Mouse (Mus musculus) embryonic stem cell, embryonic (primary cell): Measurements from ENCODE around the gene Slc7a6.

Experiments
- CTCF ChIA-PET, 4 experiments: fragments of 300-600 bp in 2 of 4; fragments of 350-600 bp in 2 of 4; sonication (Branson Sonifier 250); formaldehyde crosslinking; loops; one replicate each; lab custom pipeline; 2022; ENCODE audit warnings: inconsistent platforms in 2 of 4; lab: Charles Lee
- POLR2A ChIA-PET, 4 experiments: fragments of 300-600 bp in 2 of 4; fragments of 350-600 bp in 2 of 4; sonication (Branson Sonifier 250); formaldehyde crosslinking; loops; one replicate each; lab custom pipeline; 2022; ENCODE audit warnings: antibody characterized with exemption in 4 of 4, inconsistent platforms in 1 of 4; lab: Charles Lee

Slc7a6 gene

DNA sequence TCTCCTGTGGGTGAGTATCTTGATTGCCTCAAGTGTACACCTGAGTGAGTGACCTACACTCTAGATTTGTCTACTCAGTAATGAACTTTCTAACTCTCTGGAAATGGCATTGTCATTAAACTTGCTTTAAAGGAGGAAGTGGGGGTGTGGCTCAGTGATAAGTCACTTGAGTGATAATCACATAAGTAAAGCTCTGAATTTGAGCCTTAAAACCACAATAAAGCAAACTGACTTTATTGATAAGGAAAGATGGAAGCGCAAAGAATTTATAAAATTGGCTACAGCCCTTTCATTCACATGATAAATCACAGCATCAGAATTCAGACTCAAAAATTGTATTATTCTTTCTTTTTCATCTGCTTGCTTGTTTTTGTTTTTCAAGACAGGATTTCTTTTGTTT is 11.2 kb upstream of the Slc7a6 start:
- ChIA-PET POLR2A (no interaction called here), CTCF (interaction anchor here in 1 of 4 experiments (0.6 to 0.7 kb wide), 2 partner anchors 227 to 875 kb away, joined by 3 to 6 read pairs; no protein-coding TSS in a partner anchor)

DNA sequence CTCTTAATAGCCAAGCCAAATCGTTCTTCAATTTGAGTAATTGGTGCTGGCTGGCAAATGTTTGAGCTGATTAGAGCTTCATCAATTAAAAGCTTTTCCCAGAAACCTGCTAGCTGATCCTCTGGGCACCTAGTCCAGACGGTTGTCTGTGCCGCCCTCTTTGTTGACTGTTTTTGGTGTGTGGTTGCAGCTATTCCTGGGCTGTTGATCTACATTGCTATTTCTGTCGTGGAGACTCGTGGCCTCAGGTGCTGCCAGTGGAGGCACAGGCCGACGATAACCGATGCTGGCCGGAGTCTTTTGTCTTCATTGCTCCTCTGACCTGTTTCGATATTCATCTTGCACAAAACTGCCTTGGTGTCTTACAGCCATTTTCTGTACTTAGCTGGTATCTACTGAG is 10.3 kb upstream of the Slc7a6 start:
- ChIA-PET POLR2A (interaction anchor here in 2 of 4 experiments (0.6 to 1.3 kb wide), 2 partner anchors 8 to 19 kb away, joined by 3 to 4 read pairs; partner anchors contain the start of gene Pla2g15 (in 1 of the 2)), CTCF (interaction anchor here in 1 of 4 experiments (0.6 kb wide), 1 partner anchor 376 kb away, joined by 3 read pairs; no protein-coding TSS in a partner anchor)

DNA sequence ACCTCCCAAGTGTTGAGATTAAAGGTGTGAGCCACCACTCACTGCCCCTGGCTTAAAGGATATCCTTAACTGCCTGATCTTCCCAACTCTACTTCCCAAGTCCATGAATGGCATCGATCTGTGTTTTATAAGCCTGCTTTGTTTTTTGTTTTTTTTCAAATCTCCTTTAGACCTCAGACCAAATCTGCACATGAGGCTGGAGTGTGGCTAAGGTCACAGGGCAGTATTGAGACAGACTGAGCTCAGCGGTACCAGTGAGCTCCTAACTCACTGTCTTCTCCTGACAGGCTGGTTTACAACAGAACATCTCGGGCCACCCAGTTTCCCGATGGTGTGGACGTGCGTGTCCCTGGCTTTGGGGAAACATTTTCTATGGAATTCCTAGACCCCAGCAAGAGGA is 8.8 kb upstream of the Slc7a6 start:
- POLR2A ChIA-PET = interaction anchor here in 3 of 4 experiments (0.9 to 1.5 kb wide), 8 partner anchors 8 to 101 kb away, joined by 3 to 4 read pairs (median 3); partner anchors contain the start of genes Pla2g15 (in 2 of the 3) and Nfatc3 (in 1 of the 3)
- CTCF ChIA-PET = interaction anchor here in 2 of 4 experiments (0.6 to 1.1 kb wide), 3 partner anchors 9 to 187 kb away, joined by 3 read pairs; partner anchors contain the start of gene Slc7a6 (in 1 of the 2)

DNA sequence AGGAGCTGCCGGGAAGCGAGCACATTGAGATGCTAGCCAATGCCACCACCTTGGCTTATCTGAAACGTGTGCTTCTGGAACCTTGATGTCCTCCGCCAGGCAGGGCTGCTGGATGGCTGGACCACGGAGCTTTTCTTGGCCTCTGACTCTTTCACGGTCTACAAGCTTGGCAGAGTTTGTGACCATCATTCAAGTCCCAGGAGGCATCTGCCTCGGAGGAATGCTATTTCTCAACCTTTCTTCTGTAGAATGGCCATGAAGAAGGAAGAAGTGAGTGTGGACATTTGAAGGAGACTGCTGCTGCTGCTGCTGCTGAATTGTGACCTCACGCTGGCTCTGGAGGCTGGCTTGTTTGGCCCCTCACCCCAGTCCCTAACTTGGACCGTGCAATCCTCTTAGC is 5.4 kb upstream of the Slc7a6 start:
- ChIA-PET CTCF (interaction anchor here in 2 of 4 experiments (0.6 to 0.9 kb wide), 2 partner anchors 14 to 16 kb away, joined by 3 to 4 read pairs; partner anchors contain the start of gene Pla2g15 (in 1 of the 2)), POLR2A (interaction anchor here in 3 of 4 experiments (0.6 to 3.8 kb wide), 7 partner anchors 9 to 64 kb away, joined by 3 to 15 read pairs (median 7); partner anchors contain the start of gene Pla2g15 (in 2 of the 3))

DNA sequence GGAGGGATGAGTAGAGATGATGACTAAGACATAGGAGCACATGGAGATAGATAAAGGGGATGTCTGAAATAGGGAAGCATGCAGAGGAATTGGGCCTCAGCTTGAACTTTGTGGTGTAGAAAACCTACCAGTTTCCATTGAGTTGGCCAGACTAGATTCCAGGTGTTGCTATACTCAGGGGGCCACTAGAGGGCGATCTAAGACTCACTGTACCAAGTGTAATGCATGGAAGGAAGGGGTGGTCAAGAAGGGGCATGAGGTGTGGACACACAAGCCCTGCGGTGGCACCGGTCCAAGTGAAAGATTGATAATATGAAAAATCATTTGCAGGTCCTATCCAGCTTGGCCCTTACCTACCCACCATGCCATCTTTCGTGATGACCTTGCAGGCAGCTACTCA is 3.2 kb upstream of the Slc7a6 start:
- ChIA-PET CTCF (interaction anchor here (0.6 to 2.3 kb wide), 26 partner anchors 10 to 828 kb away, joined by 3 to 15 read pairs (median 3); partner anchors contain the start of genes Pla2g15 (in 2 of the 4), Esrp2 (in 1 of the 4), Pskh1 (in 1 of the 4) and Zfp90 (in 1 of the 4)), POLR2A (interaction anchor here in 2 of 4 experiments (1.1 to 2.5 kb wide), 7 partner anchors 15 to 62 kb away, joined by 3 to 11 read pairs (median 10); partner anchors contain the start of gene Pla2g15 (in 2 of the 2))

DNA sequence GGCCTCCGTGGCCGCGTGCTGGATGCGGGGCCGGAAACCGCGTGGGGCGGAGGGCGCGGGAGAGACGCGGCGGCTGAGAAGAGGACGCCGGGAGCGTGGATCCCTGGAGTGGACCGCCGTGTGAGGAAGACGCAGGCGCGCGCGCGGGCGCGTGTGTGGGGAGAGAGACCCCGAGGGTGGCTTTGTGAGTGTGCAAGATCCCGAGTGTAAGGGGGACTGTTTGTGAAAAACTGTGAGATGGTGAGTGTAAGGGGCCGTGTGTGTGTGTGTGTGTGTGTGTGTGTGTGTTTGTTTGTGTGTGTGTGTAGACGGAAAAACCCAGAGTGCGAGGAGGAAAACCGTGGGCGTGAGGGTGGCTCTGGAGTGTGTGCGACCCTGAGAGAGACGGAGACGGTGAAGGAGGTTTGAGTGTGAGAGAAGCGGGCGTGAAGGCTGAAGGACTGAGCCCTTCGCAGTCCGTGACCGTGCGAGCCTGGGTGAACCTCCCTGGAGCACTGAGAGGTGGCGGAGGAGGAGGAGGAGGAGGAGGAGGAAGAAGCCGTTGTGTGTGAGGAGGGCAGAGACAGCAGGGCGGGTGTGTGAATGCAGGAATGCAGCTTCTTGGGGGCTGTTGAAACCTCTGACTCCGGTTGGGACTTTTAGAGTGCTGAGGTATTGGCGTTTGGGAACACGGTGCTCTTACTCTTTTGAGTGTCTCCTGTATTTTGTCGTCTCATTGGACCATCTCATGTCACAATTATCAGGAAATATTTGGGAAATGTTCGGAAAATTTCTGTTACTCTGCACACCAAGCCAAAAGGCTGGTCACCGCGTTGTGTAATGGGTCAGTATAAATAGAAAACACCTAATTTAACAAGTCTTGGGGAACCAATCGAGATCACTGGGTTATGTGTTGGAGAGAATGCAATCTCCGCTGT is 618 bp downstream of the Slc7a6 start:
- POLR2A ChIA-PET = interaction anchor here in 3 of 4 experiments (0.6 to 1.5 kb wide), 15 partner anchors 10 to 314 kb away, joined by 3 to 7 read pairs (median 3); partner anchors contain the start of genes Pla2g15 (in 2 of the 3), Nfatc3 (in 1 of the 3), Prmt7 (in 1 of the 3) and Slc7a6os (in 1 of the 3)
- CTCF ChIA-PET = interaction anchor here in 1 of 4 experiments (1.5 kb wide), 1 partner anchor 9 kb away, joined by 3 read pairs; no protein-coding TSS in a partner anchor

DNA sequence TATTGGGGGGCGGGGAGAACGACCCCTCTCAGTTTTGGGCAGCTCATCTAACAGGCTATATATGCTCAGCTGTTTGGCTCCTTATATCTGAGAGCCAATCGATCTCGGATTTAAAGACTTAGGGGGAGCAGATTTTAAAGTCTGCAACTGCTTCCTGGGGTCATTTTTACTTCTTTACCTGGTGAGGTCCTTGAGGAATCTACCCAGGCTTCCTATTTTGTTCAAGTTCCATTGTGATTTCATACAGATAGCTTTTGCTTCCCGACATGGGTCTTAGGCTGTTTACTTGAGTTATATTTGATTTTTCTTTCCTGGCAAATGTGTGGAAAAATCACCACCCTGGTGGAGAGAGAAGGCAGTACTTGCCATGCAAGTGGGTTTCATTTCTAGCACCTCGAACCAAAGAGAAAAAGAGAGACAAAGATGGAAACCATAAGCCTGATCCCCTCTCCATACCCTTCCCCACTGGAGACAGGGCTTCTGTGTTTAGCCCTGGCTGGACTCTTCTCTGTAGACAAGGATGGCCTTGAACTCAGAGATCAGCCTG is 1.4 kb downstream of the Slc7a6 start:
- POLR2A ChIA-PET = interaction anchor here in 2 of 4 experiments (0.7 to 1.5 kb wide), 5 partner anchors 9 to 95 kb away, joined by 3 to 4 read pairs (median 3); partner anchors contain the start of genes Prmt7 (in 1 of the 2) and Slc7a6os (in 1 of the 2)
- CTCF ChIA-PET = interaction anchor here in 1 of 4 experiments (1.5 kb wide), 1 partner anchor 10 kb away, joined by 3 read pairs; no protein-coding TSS in a partner anchor

DNA sequence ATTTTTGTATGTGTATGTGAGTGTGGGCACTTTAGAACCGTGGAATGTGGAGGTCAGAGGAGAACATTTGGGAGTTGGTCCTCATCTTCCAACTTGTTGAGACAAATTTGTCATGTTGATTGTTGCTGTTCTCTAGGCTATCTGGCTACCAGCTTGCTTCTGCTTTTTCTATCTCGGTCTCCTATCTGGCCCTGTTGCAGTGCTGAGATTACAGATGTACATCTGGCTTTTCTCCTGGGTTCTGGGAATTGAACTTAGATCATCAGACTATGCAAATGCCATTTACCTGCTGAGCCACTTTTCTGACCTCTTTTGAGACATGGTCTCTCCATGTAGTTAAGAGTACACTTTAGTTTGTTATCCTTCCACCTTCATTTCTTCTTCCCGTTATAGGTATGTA is 4.9 kb downstream of the Slc7a6 start:
- ChIA-PET CTCF (interaction anchor here in 2 of 4 experiments (0.6 to 0.8 kb wide), 3 partner anchors 25 to 196 kb away, joined by 3 to 7 read pairs (median 5); no protein-coding TSS in a partner anchor), POLR2A (interaction anchor here in 2 of 4 experiments (1.4 to 1.5 kb wide), 2 partner anchors 11 to 32 kb away, joined by 3 to 5 read pairs; no protein-coding TSS in a partner anchor)

DNA sequence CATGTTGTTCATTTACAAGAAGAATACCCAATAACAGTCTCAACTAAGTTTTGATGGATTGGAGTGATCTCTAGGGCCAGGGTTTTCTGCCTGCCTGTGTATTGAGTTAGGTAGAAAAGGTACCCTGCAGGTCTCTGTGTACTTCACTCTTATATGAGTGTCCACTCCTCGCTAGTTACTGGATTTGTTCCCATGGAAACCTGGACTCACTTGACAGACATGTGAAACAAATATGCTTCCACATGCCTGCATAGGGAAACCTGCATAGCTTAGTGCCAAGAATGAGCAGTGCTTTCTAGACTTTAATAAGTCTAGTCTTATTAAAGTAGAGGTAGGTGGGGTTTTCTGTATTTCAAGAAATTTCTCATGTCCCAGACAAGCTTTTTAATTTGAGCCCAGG is 8.2 kb downstream of the Slc7a6 start:
- POLR2A ChIA-PET = no interaction called here

DNA sequence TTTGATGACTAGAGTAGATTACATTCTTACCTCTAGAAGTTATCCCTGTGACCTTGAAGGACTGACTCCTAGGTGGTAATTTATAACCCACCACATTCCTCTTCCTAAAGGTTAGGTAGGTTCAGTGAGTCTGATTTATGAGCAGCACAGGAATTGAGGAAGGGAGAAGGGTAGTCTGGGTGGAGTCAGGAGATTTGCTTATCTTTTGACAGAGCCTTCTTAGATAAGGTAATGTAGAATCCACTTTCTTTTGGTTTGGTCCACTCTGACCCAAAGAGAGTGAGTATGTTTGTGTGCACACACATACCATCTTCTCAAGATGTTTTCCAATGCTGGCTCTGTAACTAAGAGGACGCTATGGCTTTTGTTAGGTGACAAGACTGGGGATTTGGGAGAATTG is 8.9 kb downstream of the Slc7a6 start:
- CTCF ChIA-PET = interaction anchor here in 1 of 4 experiments (1.0 kb wide), 1 partner anchor 12 kb away, joined by 4 read pairs; no protein-coding TSS in a partner anchor
- POLR2A ChIA-PET = interaction anchor here in 1 of 4 experiments (0.7 kb wide), 1 partner anchor 19 kb away, joined by 3 read pairs; no protein-coding TSS in a partner anchor

More for the DNA sequence above, 8.2 kb downstream of the Slc7a6 start:
- CTCF ChIA-PET = interaction anchor here in 1 of 4 experiments (1.0 kb wide), 1 partner anchor 12 kb away, joined by 4 read pairs; no protein-coding TSS in a partner anchor

DNA sequence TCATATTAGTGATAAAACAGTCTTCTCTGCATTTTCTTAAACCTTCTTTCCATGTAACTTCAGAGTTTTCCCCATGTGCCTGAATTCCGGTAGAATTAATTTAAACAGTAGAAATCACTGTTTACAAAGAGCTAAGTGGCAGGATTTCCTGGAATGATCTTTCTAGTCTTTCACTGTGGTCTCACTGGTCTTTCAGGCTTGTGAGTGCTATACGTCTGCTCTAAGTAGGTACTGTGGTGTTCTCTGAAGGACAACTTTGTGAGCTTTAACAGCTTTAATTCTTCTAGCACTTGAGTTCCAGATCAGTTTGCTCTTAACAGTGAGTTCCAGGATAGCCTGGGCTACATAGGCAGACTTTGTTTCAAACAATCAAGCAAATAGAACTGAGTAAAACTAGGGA is 9.8 kb downstream of the Slc7a6 start:
- POLR2A ChIA-PET = interaction anchor here in 2 of 4 experiments (0.5 to 1.2 kb wide), 6 partner anchors 8 to 29 kb away, joined by 3 to 4 read pairs (median 3); no protein-coding TSS in a partner anchor
- CTCF ChIA-PET = interaction anchor here in 3 of 4 experiments (0.5 to 1.1 kb wide), 4 partner anchors 13 to 822 kb away, joined by 3 to 4 read pairs (median 4); partner anchors contain the start of gene Dus2 (in 1 of the 3)

DNA sequence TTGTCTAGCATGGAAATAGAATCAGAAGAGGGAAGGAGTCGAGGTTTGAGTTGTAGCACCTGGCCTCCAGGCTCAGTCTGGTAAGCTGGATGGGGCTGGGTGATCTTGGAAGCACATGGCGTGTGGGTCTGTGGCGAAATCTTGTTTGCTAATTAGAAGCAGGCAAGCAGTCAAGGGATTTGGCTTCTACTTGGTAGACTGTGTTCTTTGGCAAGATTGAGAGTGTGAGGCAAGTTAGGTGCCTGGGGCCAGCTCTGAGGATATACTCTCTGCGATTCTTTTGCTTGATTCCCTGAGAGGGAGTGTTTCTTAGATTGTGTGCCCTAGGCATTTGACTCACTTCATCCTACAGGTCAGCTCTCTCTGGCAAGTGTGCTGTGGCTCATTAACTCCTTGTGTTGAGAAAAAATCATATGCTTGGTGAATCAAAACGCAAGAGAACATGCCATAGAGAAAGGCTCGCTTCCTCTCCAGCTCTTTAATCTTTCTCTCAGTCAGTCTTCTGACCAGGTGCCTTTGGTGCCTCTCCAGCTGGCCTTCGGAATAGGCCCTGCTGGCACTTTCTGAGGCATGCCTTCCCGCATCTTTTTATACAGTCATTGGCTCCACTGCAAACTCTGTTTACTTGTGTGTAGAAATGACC is 17.1 kb downstream of the Slc7a6 start:
- CTCF ChIA-PET = interaction anchor here in 2 of 4 experiments (0.6 to 1.1 kb wide), 2 partner anchors 13 kb away, joined by 4 to 6 read pairs; no protein-coding TSS in a partner anchor
- POLR2A ChIA-PET = interaction anchor here in 2 of 4 experiments (0.8 to 2.3 kb wide), 6 partner anchors 10 to 24 kb away, joined by 3 to 6 read pairs (median 4); partner anchors contain the start of gene Slc7a6 (in 1 of the 2)

DNA sequence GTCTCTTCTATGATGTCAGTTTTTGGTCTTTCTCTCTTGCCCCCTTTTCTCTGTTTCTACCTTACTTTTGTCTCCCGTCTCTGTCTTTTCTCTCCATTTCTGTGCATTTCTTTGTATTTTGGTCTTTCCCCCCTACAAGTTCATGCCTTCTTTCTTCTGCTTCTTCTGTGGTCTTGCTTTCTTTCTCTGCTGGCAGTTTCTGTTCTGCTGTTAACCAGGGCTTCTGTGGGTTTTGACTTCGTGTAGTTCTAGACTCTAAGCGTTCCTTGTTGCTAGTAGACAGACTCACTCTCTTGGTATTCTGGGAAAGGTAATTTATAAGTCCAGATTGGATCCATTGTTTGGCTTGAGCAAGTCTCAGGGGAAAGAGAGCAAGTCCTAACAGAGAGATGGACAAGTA is 17.7 kb downstream of the Slc7a6 start:
- ChIA-PET POLR2A (interaction anchor here in 2 of 4 experiments (1.5 to 2.3 kb wide), 3 partner anchors 10 to 21 kb away, joined by 4 to 6 read pairs (median 4); partner anchors contain the start of gene Slc7a6 (in 1 of the 2)), CTCF (no interaction called here)

DNA sequence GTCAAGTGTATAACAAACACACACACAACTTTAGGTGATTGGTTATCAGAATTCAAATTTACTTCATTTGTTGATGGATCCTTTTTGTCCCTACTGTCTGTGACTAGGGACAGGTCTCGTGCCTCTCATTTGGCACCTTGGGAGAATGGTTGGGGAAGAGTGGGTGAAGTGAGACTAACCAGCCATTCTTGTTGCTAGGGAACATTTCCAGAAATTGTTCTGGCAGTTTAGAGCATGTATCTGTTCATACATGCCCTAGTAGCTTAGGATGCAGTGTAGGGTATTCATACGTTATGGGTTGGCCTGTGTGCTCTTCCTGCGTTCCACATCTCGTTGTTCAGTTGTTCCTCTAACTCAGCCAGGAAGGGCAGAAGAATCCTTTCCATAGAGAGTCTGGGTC is 20.5 kb downstream of the Slc7a6 start:
- POLR2A ChIA-PET = interaction anchor here in 2 of 4 experiments (0.6 to 0.9 kb wide), 3 partner anchors 16 to 1041 kb away, joined by 3 to 4 read pairs (median 3); partner anchors contain the start of gene Pskh1 (in 1 of the 2)
- CTCF ChIA-PET = interaction anchor here in 1 of 4 experiments (0.8 kb wide), 1 partner anchor 24 kb away, joined by 3 read pairs; no protein-coding TSS in a partner anchor

DNA sequence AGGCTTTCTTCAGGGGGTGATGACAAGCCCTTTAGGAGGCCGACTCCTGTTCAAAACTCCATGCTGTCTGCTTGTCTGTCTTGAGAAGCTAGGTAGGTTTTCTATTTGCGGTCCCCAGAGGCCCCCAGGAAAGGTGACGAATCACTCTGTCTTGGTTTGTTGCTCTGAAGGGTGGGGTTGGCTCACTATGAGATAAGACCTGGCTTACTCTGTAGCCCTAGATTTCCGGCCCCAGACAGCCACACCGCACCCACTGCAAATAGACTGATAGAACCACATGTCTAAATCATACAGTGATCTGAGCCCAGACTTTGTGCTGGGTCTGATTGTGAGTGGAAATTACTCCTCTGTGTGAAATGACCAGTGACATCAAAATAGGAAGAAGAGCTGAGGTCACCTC is 23.0 kb downstream of the Slc7a6 start:
- ChIA-PET POLR2A (interaction anchor here in 1 of 4 experiments (1.4 kb wide), 1 partner anchor 30 kb away, joined by 5 read pairs; no protein-coding TSS in a partner anchor), CTCF (interaction anchor here in 1 of 4 experiments (0.7 kb wide), 1 partner anchor 238 kb away, joined by 3 read pairs; no protein-coding TSS in a partner anchor)

DNA sequence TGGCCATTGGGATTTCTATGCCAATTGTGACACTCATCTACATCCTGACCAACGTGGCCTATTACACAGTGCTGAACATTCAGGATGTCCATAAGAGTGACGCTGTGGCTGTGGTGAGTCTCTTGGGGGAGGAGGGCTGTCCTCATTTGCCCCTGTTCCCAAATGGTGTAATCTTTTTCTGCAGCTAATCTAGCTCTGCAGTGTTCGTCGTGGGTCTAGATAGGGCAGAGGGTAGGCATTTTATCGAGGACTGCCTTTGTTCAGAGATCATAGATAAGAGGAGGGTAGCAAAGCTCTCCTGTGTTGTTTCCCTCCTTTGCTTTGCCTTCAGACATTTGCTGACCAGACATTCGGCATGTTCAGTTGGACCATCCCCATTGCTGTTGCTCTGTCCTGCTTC is 24.5 kb downstream of the Slc7a6 start:
- ChIA-PET POLR2A (interaction anchor here in 2 of 4 experiments (0.6 to 1.2 kb wide), 2 partner anchors 9 to 10 kb away, joined by 3 to 4 read pairs; no protein-coding TSS in a partner anchor), CTCF (interaction anchor here in 1 of 4 experiments (1.4 kb wide), 1 partner anchor 28 kb away, joined by 3 read pairs; no protein-coding TSS in a partner anchor)
